Mouse (Mus musculus): ENCODE measurements around the gene Csrp1. TPM values are rescaled to one million over a fixed set of nuclear protein-coding genes. Genes with fewer than 3 reads are reported as not detected.

Gene Csrp1
- total and polyA plus RNA-seq, 2 experiments from 2014 or later = 33.0 to 95.2 TPM

- DNase-seq (ENCODE audit: low spot score) = no peak
- Histone ChIP-seq H3K4me1 (ENCODE audit: insufficient read depth, low read length) (peaks cover 5% of the 10 kb centered on the region; the same call in 1 of the 2 replicates), H3K4me3 (ENCODE audit: low read length) (no peak overlapping the region), H3K9me3 (ENCODE audit: low read length) (no peaks in the 10 kb centered on the region), H3K27me3 (ENCODE audit: insufficient read depth, low read length) (no peaks in the 10 kb centered on the region), H3K36me3 (ENCODE audit: insufficient read depth, low read length) (no peaks in the 10 kb centered on the region), H3K4me2 (ENCODE audit: low read depth, low read length) (peak overlapping the region; percentile 45), H3K27ac (no peak overlapping the region), H3K9ac (replicated peaks; ENCODE audit: low read length) (peak overlapping the region; percentile 30; the same call in 1 of the 2 replicates)
- no peak for TF ChIP-seq CTCF (IDR thresholded peaks at IDR 0.05; ENCODE audit: low read depth)
- WGBS = 19% methylated on average over 27 of the region's 27 CpGs
- ATAC-seq = peak; percentile 24; the same call in 1 of the 2 replicates
These were observed 73.7 kb downstream of the Csrp1 start for GRCm38 (mm10) chr1:135793370-135794215.

GRCm38 (mm10) chr1:135794216-135795134 lies 74.6 kb downstream of the Csrp1 start:
- H3K9ac ChIP-seq (replicated peaks; ENCODE audit: low read length) = peak overlapping the region; percentile 30; the same call in 1 of the 2 replicates
- WGBS = 44% methylated on average over 20 of the region's 20 CpGs

GRCm38 (mm10) chr1:135798492-135798891 lies 78.6 kb downstream of the Csrp1 start:
- Histone ChIP-seq H3K4me3 (ENCODE audit: low read length) (no peak overlapping the region), H3K9ac (replicated peaks; ENCODE audit: low read length) (no peak overlapping the region), H3K27me3 (ENCODE audit: insufficient read depth, low read length) (no peaks in the 10 kb centered on the region), H3K4me1 (ENCODE audit: insufficient read depth, low read length) (peaks cover 13% of the 10 kb centered on the region), H3K27ac (no peak overlapping the region), H3K36me3 (ENCODE audit: insufficient read depth, low read length) (no peaks in the 10 kb centered on the region), H3K9me3 (ENCODE audit: low read length) (no peaks in the 10 kb centered on the region), H3K4me2 (ENCODE audit: low read depth, low read length) (no peak overlapping the region)
- no peak for ATAC-seq
- DNase-seq (ENCODE audit: low spot score) = no peak
- 94% methylated on average over 1 of the region's 1 CpGs for WGBS
- no peak for TF ChIP-seq CTCF (IDR thresholded peaks at IDR 0.05; ENCODE audit: low read depth)

More at GRCm38 (mm10) chr1:135794216-135795134, 74.6 kb downstream of the Csrp1 start:
- Histone ChIP-seq H3K4me3 (ENCODE audit: low read length) (no peak overlapping the region), H3K9me3 (ENCODE audit: low read length) (no peaks in the 10 kb centered on the region), H3K36me3 (ENCODE audit: insufficient read depth, low read length) (no peaks in the 10 kb centered on the region), H3K27me3 (ENCODE audit: insufficient read depth, low read length) (no peaks in the 10 kb centered on the region), H3K4me2 (ENCODE audit: low read depth, low read length) (peak overlapping the region; percentile 45), H3K4me1 (ENCODE audit: insufficient read depth, low read length) (peaks cover 5% of the 10 kb centered on the region; the same call in 1 of the 2 replicates), H3K27ac (no peak overlapping the region)
- DNase-seq (ENCODE audit: low spot score) (no peak), ATAC-seq (no peak)
- no peak for TF ChIP-seq CTCF (IDR thresholded peaks at IDR 0.05; ENCODE audit: low read depth)

DNA sequence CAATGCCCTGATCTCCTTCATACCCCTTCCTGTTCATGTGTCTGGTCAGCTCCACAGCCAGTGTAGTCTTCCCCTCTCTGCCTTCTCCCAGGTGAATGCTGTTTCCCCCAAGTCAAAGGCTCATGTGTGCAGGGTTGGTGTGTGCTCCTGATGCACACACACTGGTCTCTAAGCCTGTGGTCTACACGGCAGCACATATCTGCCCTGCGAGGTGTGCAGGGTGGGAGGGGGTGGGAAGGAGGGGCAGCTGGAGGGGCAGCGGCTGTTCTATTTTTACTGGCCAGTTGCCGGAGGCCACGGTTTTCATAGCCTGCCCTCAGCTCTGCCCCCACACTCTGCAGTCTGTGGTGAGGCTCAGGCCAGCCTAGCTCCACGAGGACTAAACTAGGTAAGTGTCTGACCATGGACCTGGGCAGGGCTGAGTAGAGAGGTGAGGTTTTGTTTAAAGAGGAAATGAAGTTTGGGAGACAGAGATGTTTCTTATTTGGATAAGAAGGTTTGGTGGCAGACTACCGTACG lies 79.3 kb downstream of the Csrp1 start:
- H3K36me3 ChIP-seq (ENCODE audit: insufficient read depth, low read length) = no peaks in the 10 kb centered on the region
- 78% methylated on average over 8 of the region's 8 CpGs for WGBS
- ATAC-seq (no peak), DNase-seq (ENCODE audit: low spot score) (no peak)
- H3K27ac ChIP-seq = no peak overlapping the region
- no peak overlapping the region for H3K9ac ChIP-seq (replicated peaks; ENCODE audit: low read length)
- H3K9me3 ChIP-seq (ENCODE audit: low read length) = no peaks in the 10 kb centered on the region
- no peak for TF ChIP-seq CTCF (IDR thresholded peaks at IDR 0.05; ENCODE audit: low read depth)
- peaks cover 9% of the 10 kb centered on the region for H3K4me1 ChIP-seq (ENCODE audit: insufficient read depth, low read length)
- no peaks in the 10 kb centered on the region for H3K27me3 ChIP-seq (ENCODE audit: insufficient read depth, low read length)
- H3K4me3 ChIP-seq (ENCODE audit: low read length) = no peak overlapping the region
- no peak overlapping the region for H3K4me2 ChIP-seq (ENCODE audit: low read depth, low read length)

DNA sequence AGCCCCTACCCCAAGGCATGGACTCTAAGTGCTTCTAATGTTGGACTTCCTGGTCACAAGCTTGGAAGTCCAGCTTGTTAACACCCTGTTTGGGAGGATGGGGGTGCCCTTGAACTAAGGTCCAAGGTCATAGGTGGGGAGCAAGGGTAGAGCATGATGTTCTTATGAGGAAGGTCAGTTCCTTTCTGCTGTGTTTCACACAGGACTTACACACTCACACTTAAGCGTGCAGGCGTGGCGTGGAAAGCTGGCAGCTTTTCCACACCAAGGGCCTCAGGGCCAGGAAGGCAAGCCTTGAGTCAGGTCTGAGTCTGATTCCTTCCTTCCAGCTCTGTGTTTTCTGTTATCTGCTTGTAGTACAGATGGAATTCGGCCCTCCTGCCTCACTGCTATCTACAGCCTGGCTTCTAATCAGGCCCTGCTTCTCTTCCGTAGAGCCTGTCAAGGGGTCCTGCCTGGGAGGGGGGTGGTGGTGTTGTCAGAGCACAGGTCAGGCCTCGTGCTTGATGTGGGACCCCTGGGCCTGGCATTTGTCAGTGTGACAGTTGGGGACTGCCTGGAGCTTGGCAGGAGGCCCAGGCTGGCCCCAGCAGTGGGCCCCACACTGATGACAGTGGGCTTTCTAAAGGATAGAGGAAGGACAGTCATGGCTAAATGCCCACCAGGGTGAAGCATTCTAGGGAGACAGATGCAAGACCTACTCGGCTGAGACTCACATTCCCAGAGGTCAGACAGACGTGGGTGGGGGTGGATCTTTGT lies 80.5 kb downstream of the Csrp1 start:
- Histone ChIP-seq H3K9ac (replicated peaks; ENCODE audit: low read length) (0 out of 2 replicates have a peak overlapping the region, but pooled peaks have one; percentile 10), H3K36me3 (ENCODE audit: insufficient read depth, low read length) (no peaks in the 10 kb centered on the region), H3K4me1 (ENCODE audit: insufficient read depth, low read length) (peaks cover 9% of the 10 kb centered on the region), H3K27me3 (ENCODE audit: insufficient read depth, low read length) (no peaks in the 10 kb centered on the region), H3K4me3 (ENCODE audit: low read length) (no peak overlapping the region), H3K27ac (no peak overlapping the region), H3K4me2 (ENCODE audit: low read depth, low read length) (no peak overlapping the region), H3K9me3 (ENCODE audit: low read length) (no peaks in the 10 kb centered on the region)
- no peak for TF ChIP-seq CTCF (IDR thresholded peaks at IDR 0.05; ENCODE audit: low read depth)
- peak; percentile 43 for DNase-seq (ENCODE audit: low spot score)
- WGBS = 36% methylated on average over 8 of the region's 8 CpGs
- ATAC-seq = peak; percentile 53

Other genes starting within 250 kb of the Csrp1 start
- gene Nav1, start 112.8 kb upstream of the Csrp1 start, total RNA-seq (2014; rRNA removed) = 90.0 and 106 TPM in 2 replicates
- 38.6 and 39.9 TPM in 2 replicates for gene Nav1, start 112.8 kb upstream of the Csrp1 start, polyA plus RNA-seq (2015; fragmentation: Nextera tagmentation; extraction: Ambion mirVana)
- 66.4 and 82.3 TPM in 2 replicates for gene Phlda3, start 46.1 kb downstream of the Csrp1 start, total RNA-seq (2014; rRNA removed)
- gene Phlda3, start 46.1 kb downstream of the Csrp1 start, polyA plus RNA-seq (2015; fragmentation: Nextera tagmentation; extraction: Ambion mirVana) = 51.1 and 51.5 TPM in 2 replicates
- 1.3 and 2.4 TPM in 2 replicates for gene Tnni1, start 59.4 kb downstream of the Csrp1 start, total RNA-seq (2014; rRNA removed)
- 1.0 and 1.1 TPM in 2 replicates for gene Tnni1, start 59.4 kb downstream of the Csrp1 start, polyA plus RNA-seq (2015; fragmentation: Nextera tagmentation; extraction: Ambion mirVana)
- 0.21 TPM in 1 of 2 replicates, not detected in the other for gene Lad1, start 98.5 kb downstream of the Csrp1 start, total RNA-seq (2014; rRNA removed)
- 0.39 and 0.40 TPM in 2 replicates for gene Lad1, start 98.5 kb downstream of the Csrp1 start, polyA plus RNA-seq (2015; fragmentation: Nextera tagmentation; extraction: Ambion mirVana)
- 0.47 and 0.79 TPM in 2 replicates for gene Tnnt2, start 116.3 kb downstream of the Csrp1 start, total RNA-seq (2014; rRNA removed)
- gene Tnnt2, start 116.3 kb downstream of the Csrp1 start, polyA plus RNA-seq (2015; fragmentation: Nextera tagmentation; extraction: Ambion mirVana) = 1.8 and 2.5 TPM in 2 replicates
- 0.25 and 0.58 TPM in 2 replicates for gene Pkp1, start 199.1 kb downstream of the Csrp1 start, total RNA-seq (2014; rRNA removed)
- gene Pkp1, start 199.1 kb downstream of the Csrp1 start, polyA plus RNA-seq (2015; fragmentation: Nextera tagmentation; extraction: Ambion mirVana) = 0.09 and 0.14 TPM in 2 replicates

Data from hindbrain, postnatal 0 days (tissue).